Mouse (Mus musculus) B cell, adult 62 days (primary cell): ENCODE data around the gene Abca15. TPM values are rescaled to one million over a fixed set of nuclear protein-coding genes. Genes with fewer than 3 reads are reported as not detected.

Source experiments
- total RNA-seq: library from RNA; stranded (reverse); gene quantifications from 4 replicates; pipeline ENCODE4 v1.2.4, GENCODE M21; 2023

The Abca15 gene
- not detected in 4 replicates for total RNA-seq

GRCm38 (mm10) chr7:120328087-120328793, at the start of gene Abca15:
Gene Abca15 (plus strand): TSS chr7:120328670.

GRCm38 (mm10) chr7:120409447-120409846, 81.0 kb downstream of the Abca15 start, which contains the start of gene Abca16:
Gene Abca16 (plus strand): TSS chr7:120409647.

Other genes with a start within 250 kb of the Abca15 start
- not detected in 4 replicates for gene Dnah3, start 233.4 kb upstream of the Abca15 start, total RNA-seq
- gene Tmem159, start 226.3 kb upstream of the Abca15 start, total RNA-seq: 1.1 to 2.0 TPM (median 1.5 TPM) in 4 replicates
- not detected in 4 replicates for gene Zp2, start 183.4 kb upstream of the Abca15 start, total RNA-seq
- not detected in 4 replicates for gene Anks4b, start 154.8 kb upstream of the Abca15 start, total RNA-seq
- gene Crym, start 126.6 kb upstream of the Abca15 start, total RNA-seq: not detected in 4 replicates
- not detected in 4 replicates for gene Abca14, start 124.7 kb upstream of the Abca15 start, total RNA-seq
- gene Abca16, start 81.0 kb downstream of the Abca15 start, total RNA-seq: not detected in 4 replicates